20 mouse cellular contexts compared by ENCODE assay signal in the genomic region with DNA sequence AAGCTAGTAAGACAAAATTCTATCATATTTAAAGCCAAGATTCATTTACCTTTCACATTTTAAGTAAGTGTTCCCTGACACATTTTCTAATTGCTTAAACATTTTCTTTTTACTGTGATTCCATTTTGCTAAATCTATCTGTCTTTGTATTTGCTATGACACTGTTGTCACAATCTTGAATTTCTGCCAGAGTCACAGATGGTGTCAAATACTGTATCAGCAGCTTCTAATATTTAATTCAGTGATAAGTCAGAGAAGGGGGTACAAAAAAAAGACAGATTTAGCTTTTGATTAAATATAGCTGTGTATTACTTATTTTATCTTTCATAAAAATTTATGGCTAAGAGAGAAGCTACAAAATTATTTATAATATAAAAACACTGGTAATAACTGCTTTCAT.
DNase-seq lines count a peak whose midpoint lies in the region; ATAC-seq and TF ChIP-seq lines count a peak whose summit lies in the region.
"Had no signal": no experiment of that assay in that cellular context is flagged by ENCODE, and none has a peak within 500 bp of the region (broad histone marks: within the 10 kb centered on the region; RNA-seq: fewer than 3 reads in every experiment).

No protein-coding gene starts in this region.

- H3K9me3 ChIP-seq in hindbrain, postnatal 0 days (ENCODE audit: low read length): no peaks in the 10 kb centered on the region
- H3K9me3 ChIP-seq in hindbrain, embryonic 12.5 days (replicated peaks): no peaks in the 10 kb centered on the region
- H3K9me3 ChIP-seq in forebrain, embryonic 16.5 days (ENCODE audit: control insufficient read depth, low read length): no peaks in the 10 kb centered on the region
- H3K9me3 ChIP-seq: embryonic facial prominence, embryonic 15.5 days; heart, embryonic 13.5 days; intestine, embryonic 15.5 days had no signal

- no peaks in the 10 kb centered on the region for H3K27me3 ChIP-seq in hindbrain, postnatal 0 days (ENCODE audit: insufficient read depth, low read length)
- H3K27me3 ChIP-seq in hindbrain, embryonic 12.5 days: no peaks in the 10 kb centered on the region
- H3K27me3 ChIP-seq in forebrain, embryonic 16.5 days (replicated peaks; ENCODE audit: control insufficient read depth, insufficient read depth, low read length): no peaks in the 10 kb centered on the region
- H3K27me3 ChIP-seq: embryonic facial prominence, embryonic 15.5 days; heart, embryonic 13.5 days; intestine, embryonic 15.5 days had no signal

- H3K27ac ChIP-seq in hindbrain, postnatal 0 days: no peak overlapping the region
- no peak overlapping the region for H3K27ac ChIP-seq in hindbrain, embryonic 12.5 days
- no peak overlapping the region for H3K27ac ChIP-seq in forebrain, embryonic 16.5 days (ENCODE audit: low read length)
- H3K27ac ChIP-seq: embryonic facial prominence, embryonic 15.5 days; gastrocnemius, adult 2 months; heart, embryonic 13.5 days; intestine, embryonic 15.5 days had no signal

- TF ChIP-seq CTCF in hindbrain, postnatal 0 days (IDR thresholded peaks at IDR 0.05; ENCODE audit: low read depth): no peak

- no peak overlapping the region for H3K9ac ChIP-seq in hindbrain, postnatal 0 days (replicated peaks; ENCODE audit: low read length)
- no peak overlapping the region for H3K9ac ChIP-seq in hindbrain, embryonic 12.5 days
- no peak overlapping the region for H3K9ac ChIP-seq in forebrain, embryonic 16.5 days (replicated peaks; ENCODE audit: low read depth, low read length)
- H3K9ac ChIP-seq: embryonic facial prominence, embryonic 15.5 days; heart, embryonic 13.5 days; intestine, embryonic 15.5 days had no signal

- no peaks in the 10 kb centered on the region for H3K4me1 ChIP-seq in hindbrain, postnatal 0 days (ENCODE audit: insufficient read depth, low read length)
- no peaks in the 10 kb centered on the region for H3K4me1 ChIP-seq in hindbrain, embryonic 12.5 days
- no peaks in the 10 kb centered on the region for H3K4me1 ChIP-seq in forebrain, embryonic 16.5 days (replicated peaks; ENCODE audit: control insufficient read depth, insufficient read depth, low read length)
- H3K4me1 ChIP-seq: embryonic facial prominence, embryonic 15.5 days; heart, embryonic 13.5 days; intestine, embryonic 15.5 days had no signal

- no peak overlapping the region for H3K4me2 ChIP-seq in hindbrain, postnatal 0 days (ENCODE audit: low read depth, low read length)
- H3K4me2 ChIP-seq in hindbrain, embryonic 12.5 days (replicated peaks): no peak overlapping the region
- no peak overlapping the region for H3K4me2 ChIP-seq in forebrain, embryonic 16.5 days (ENCODE audit: low read length)
- H3K4me2 ChIP-seq: embryonic facial prominence, embryonic 15.5 days; heart, embryonic 13.5 days; intestine, embryonic 15.5 days had no signal

- no peaks in the 10 kb centered on the region for H3K36me3 ChIP-seq in hindbrain, postnatal 0 days (ENCODE audit: insufficient read depth, low read length)
- no peaks in the 10 kb centered on the region for H3K36me3 ChIP-seq in hindbrain, embryonic 12.5 days
- no peaks in the 10 kb centered on the region for H3K36me3 ChIP-seq in forebrain, embryonic 16.5 days (ENCODE audit: control insufficient read depth, insufficient read depth)
- H3K36me3 ChIP-seq: embryonic facial prominence, embryonic 15.5 days; heart, embryonic 13.5 days; intestine, embryonic 15.5 days had no signal

- ATAC-seq in hindbrain, postnatal 0 days: no peak
- ATAC-seq in hindbrain, embryonic 12.5 days (ENCODE audit: low FRiP score): no peak
- ATAC-seq in forebrain, embryonic 16.5 days: peak; percentile 93
- ATAC-seq: hindbrain, embryonic 16.5 days; intestine, embryonic 15.5 days had no signal

- DNase-seq in cerebellum, postnatal 14 days: peak; percentile 7 to 41
- no peak for DNase-seq in cerebellum, adult 8-10 months
- peak; percentile 4 for DNase-seq in hindbrain, postnatal 0 days (ENCODE audit: low spot score)
- peak; percentile 35 for DNase-seq in brain, adult 2 months (ENCODE audit: low read depth, low spot score)
- no peak for DNase-seq in kidney, adult 11 months
- DNase-seq in embryo, embryonic 10.5 days (ENCODE audit: low spot score): no peak
- DNase-seq: adrenal gland, postnatal 10 days; embryo, embryonic 11 days; gastrocnemius, adult 2 months; gastrocnemius, postnatal 25 days; heart, adult 11 months; heart, postnatal 36 days; kidney, adult 2 months had no signal

- no peak overlapping the region for H3K4me3 ChIP-seq in hindbrain, postnatal 0 days (ENCODE audit: low read length)
- no peak overlapping the region for H3K4me3 ChIP-seq in hindbrain, embryonic 12.5 days
- no peak overlapping the region for H3K4me3 ChIP-seq in forebrain, embryonic 16.5 days (replicated peaks; ENCODE audit: low read length)
- H3K4me3 ChIP-seq: embryonic facial prominence, embryonic 15.5 days; erythroblast, embryonic 14.5 days; gastrocnemius, adult 2 months; heart, embryonic 13.5 days; intestine, embryonic 15.5 days had no signal

Comparison
In these comparisons a context has a peak if more than half of its experiments do, and no peak if none do; other contexts are left out.
1. DNase-seq: peak in cerebellum, postnatal 14 days (2 of 2), hindbrain, postnatal 0 days (single experiment) and brain, adult 2 months (single experiment); none in cerebellum, adult 8-10 months (single experiment), kidney, adult 11 months (single experiment) and embryo, embryonic 10.5 days (single experiment).